Mouse (Mus musculus) ovary, adult 2 months (tissue): ENCODE measurements around the gene Trim8. TPM values are rescaled to one million over a fixed set of nuclear protein-coding genes. Genes with fewer than 3 reads are reported as not detected.

Experiments used
- polyA plus RNA-seq: library from polyadenylated mRNA; depleted of rRNA; stranded (reverse); fragments of >200 nt; gene quantifications from 2 replicates; pipeline ENCODE4 v1.2.3, GENCODE M21; 2012; rRNA removed

Trim8 gene
- 113 and 125 TPM in 2 replicates for polyA plus RNA-seq

DNA sequence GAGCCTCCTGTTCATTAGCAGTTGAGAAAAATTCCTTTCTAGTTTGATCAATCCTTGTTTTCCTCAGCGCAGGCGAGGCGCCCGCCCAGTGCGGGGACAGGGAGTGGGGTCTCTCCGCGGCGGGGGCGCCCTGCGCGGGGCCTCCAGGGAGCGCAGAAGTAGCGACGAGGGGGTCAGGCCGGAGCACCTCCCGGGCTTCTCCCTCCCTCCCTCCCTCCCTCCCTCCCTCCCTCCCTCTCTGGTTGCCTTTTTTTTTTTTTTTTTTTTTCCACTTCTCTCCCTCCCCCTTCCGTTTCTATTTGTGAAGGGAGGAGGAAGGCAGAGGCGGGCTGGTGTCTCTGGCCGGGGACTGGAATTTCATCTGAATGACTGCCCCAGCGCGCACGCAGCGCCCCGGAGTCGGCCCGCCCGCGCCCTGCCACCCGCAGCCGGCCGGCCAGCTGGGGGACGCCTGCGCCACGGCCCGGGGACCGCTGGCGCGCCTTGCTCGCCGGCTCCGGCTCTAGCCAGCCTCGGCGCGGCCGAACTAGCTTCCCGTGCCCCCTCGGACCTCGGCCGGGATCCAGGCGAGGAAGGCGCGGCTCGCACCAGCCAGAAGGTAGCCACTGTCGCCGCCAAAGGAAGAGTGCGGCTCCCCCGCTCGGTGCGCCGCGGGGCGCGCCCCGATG is at the start of gene Trim8:
Gene Trim8 (plus strand): TSS at position 302 of the 668 bp plus-strand sequence.

Other genes with a start within 250 kb of the Trim8 start
- gene Nfkb2, start 197.4 kb upstream of the Trim8 start, polyA plus RNA-seq = 77.5 and 91.6 TPM in 2 replicates
- gene Psd, start 174.5 kb upstream of the Trim8 start, polyA plus RNA-seq = 127 and 146 TPM in 2 replicates
- gene Fbxl15, start 173.5 kb upstream of the Trim8 start, polyA plus RNA-seq = 44.4 and 50.7 TPM in 2 replicates
- 86.4 and 109 TPM in 2 replicates for gene Cuedc2, start 163.0 kb upstream of the Trim8 start, polyA plus RNA-seq
- gene Mfsd13a, start 160.6 kb upstream of the Trim8 start, polyA plus RNA-seq = 54.2 and 72.7 TPM in 2 replicates
- gene 2310034G01Rik, start 151.4 kb upstream of the Trim8 start, polyA plus RNA-seq = 15.3 and 23.6 TPM in 2 replicates
- 79.7 and 86.6 TPM in 2 replicates for gene Actr1a, start 106.0 kb upstream of the Trim8 start, polyA plus RNA-seq
- gene Sufu, start 104.8 kb upstream of the Trim8 start, polyA plus RNA-seq = 33.3 and 37.1 TPM in 2 replicates
- gene Arl3, start 71.5 kb downstream of the Trim8 start, polyA plus RNA-seq = 17.9 and 22.2 TPM in 2 replicates
- 8.1 and 9.3 TPM in 2 replicates for gene Sfxn2, start 71.7 kb downstream of the Trim8 start, polyA plus RNA-seq
- gene Wbp1l, start 97.4 kb downstream of the Trim8 start, polyA plus RNA-seq = 64.5 and 85.6 TPM in 2 replicates
- 208 and 263 TPM in 2 replicates for gene Cyp17a1, start 171.5 kb downstream of the Trim8 start, polyA plus RNA-seq
- gene Borcs7, start 188.2 kb downstream of the Trim8 start, polyA plus RNA-seq = 4.4 and 4.8 TPM in 2 replicates
- gene As3mt, start 205.8 kb downstream of the Trim8 start, polyA plus RNA-seq = 7.3 and 9.9 TPM in 2 replicates